In the genomic region with DNA sequence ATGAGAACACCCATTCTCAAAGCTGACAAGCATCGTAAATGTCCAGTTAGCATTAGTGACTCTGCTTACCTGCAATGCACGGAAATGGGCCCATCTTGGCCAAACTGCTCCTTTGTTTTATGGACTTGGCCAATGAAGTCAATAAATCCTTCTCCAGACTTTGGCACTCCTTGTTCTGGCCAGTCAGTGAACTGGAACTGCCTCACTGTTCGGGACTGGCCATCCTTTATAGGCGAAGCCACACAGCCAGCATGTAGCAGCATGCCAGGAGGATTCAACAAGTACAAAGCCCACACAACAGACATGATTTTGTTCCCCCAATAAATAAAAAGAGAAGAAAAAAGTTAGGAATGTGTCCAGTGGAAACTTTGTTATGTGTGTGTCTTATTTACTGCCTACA, we compare ENCODE assay signal across 23 mouse cellular contexts.
DNase-seq lines count a peak whose midpoint lies in the region; ATAC-seq and TF ChIP-seq lines count a peak whose summit lies in the region.
"Had no signal": no experiment of that assay in that cellular context is flagged by ENCODE, and none has a peak within 500 bp of the region (broad histone marks: within the 10 kb centered on the region; RNA-seq: fewer than 3 reads in every experiment).

No protein-coding gene starts in this region.

- no peaks in the 10 kb centered on the region for H3K27me3 ChIP-seq in midbrain, postnatal 0 days (ENCODE audit: insufficient read depth, low read length)
- no peaks in the 10 kb centered on the region for H3K27me3 ChIP-seq in midbrain, embryonic 14.5 days (ENCODE audit: control insufficient read depth, insufficient read depth, low read length)
- no peaks in the 10 kb centered on the region for H3K27me3 ChIP-seq in kidney, embryonic 16.5 days (ENCODE audit: insufficient read depth, low read length)
- H3K27me3 ChIP-seq: embryonic facial prominence, embryonic 15.5 days; megakaryocyte, embryonic 14.5 days; midbrain, embryonic 13.5 days had no signal

- H3K9me3 ChIP-seq in midbrain, postnatal 0 days (ENCODE audit: low read length) = no peaks in the 10 kb centered on the region
- no peaks in the 10 kb centered on the region for H3K9me3 ChIP-seq in midbrain, embryonic 14.5 days (ENCODE audit: control insufficient read depth, low read length)
- H3K9me3 ChIP-seq in kidney, embryonic 16.5 days (ENCODE audit: low read length) = no peaks in the 10 kb centered on the region
- H3K9me3 ChIP-seq: embryonic facial prominence, embryonic 15.5 days; midbrain, embryonic 13.5 days had no signal

- H3K4me2 ChIP-seq in midbrain, postnatal 0 days (ENCODE audit: low read depth, low read length, poor library complexity, severe bottlenecking) = no peak overlapping the region
- H3K4me2 ChIP-seq in midbrain, embryonic 14.5 days (ENCODE audit: low read length) = no peak overlapping the region
- no peak overlapping the region for H3K4me2 ChIP-seq in kidney, embryonic 16.5 days (replicated peaks; ENCODE audit: low read depth, low read length)
- H3K4me2 ChIP-seq: embryonic facial prominence, embryonic 15.5 days; heart, embryonic 11.5 days; lung, embryonic 14.5 days; midbrain, embryonic 13.5 days had no signal

- no peak for TF ChIP-seq CTCF in midbrain, postnatal 0 days (IDR thresholded peaks at IDR 0.05)
- no peak for TF ChIP-seq CTCF in brain, embryonic 14.5 days (IDR thresholded peaks at IDR 0.05; ENCODE audit: borderline replicate concordance, extremely low read depth, insufficient read depth, insufficient read length)

- H3K36me3 ChIP-seq in midbrain, postnatal 0 days (ENCODE audit: insufficient read depth, low read length) = 0 out of 2 replicates have a peak, but pooled peaks cover 5% of the 10 kb centered on the region
- peaks cover under 1% of the 10 kb centered on the region; the same call in 1 of the 2 replicates for H3K36me3 ChIP-seq in midbrain, embryonic 14.5 days (ENCODE audit: control insufficient read depth, insufficient read depth, low read length)
- H3K36me3 ChIP-seq in kidney, embryonic 16.5 days (ENCODE audit: insufficient read depth, low read length) = peaks cover 8% of the 10 kb centered on the region

- ATAC-seq in midbrain, postnatal 0 days (ENCODE audit: low FRiP score) = no peak
- no peak for ATAC-seq in midbrain, embryonic 14.5 days (ENCODE audit: low FRiP score, low TSS enrichment)
- ATAC-seq in kidney, embryonic 16.5 days (ENCODE audit: low FRiP score, low TSS enrichment) = peak; percentile 59; the same call in 1 of the 2 replicates
- ATAC-seq: CD4-positive, CD25-positive, alpha-beta regulatory T cell, adult 4 months; forebrain, embryonic 14.5 days; midbrain, embryonic 13.5 days had no signal

- no peak overlapping the region for H3K27ac ChIP-seq in midbrain, postnatal 0 days (ENCODE audit: low read depth, low read length)
- no peak overlapping the region for H3K27ac ChIP-seq in midbrain, embryonic 14.5 days (replicated peaks; ENCODE audit: low read depth, low read length)
- H3K27ac ChIP-seq in kidney, embryonic 16.5 days (ENCODE audit: low read length) = no peak overlapping the region
- H3K27ac ChIP-seq: embryonic facial prominence, embryonic 15.5 days; kidney, postnatal 0 days; liver, embryonic 14.5 days; midbrain, embryonic 13.5 days had no signal

- intact Hi-C loops in left cerebral cortex, postnatal 25 days (cut with DNase I) = no loop called here

- peak; percentile 4 for DNase-seq in embryo, embryonic 10 days (ENCODE audit: low spot score)
- no peak for DNase-seq in embryo, embryonic 11 days
- peak; percentile 27 for DNase-seq in midbrain, postnatal 0 days (ENCODE audit: low spot score)
- DNase-seq in midbrain, embryonic 14.5 days = no peak
- peak; percentile 13 for DNase-seq in brain, embryonic 14.5 days (ENCODE audit: low read depth)
- DNase-seq in adrenal gland, postnatal 4 days (ENCODE audit: low spot score in 2 of 2) = no peak
- no peak for DNase-seq in left cerebral cortex, postnatal 25 days (ENCODE audit: low spot score in 2 of 2)
- DNase-seq: adrenal gland, postnatal 25 days; cerebellum, adult 11-12 months; gastrocnemius, postnatal 10 days; heart, adult 11 months; layer of hippocampus, postnatal 36 days; lung, embryonic 14.5 days; thymus, postnatal 36 days had no signal

- no peak for TF ChIP-seq POLR2A in brain, embryonic 14.5 days (IDR thresholded peaks at IDR 0.05; ENCODE audit: borderline replicate concordance, extremely low read depth, insufficient read depth, insufficient read length, poor library complexity, severe bottlenecking)

- no peak overlapping the region for H3K9ac ChIP-seq in midbrain, postnatal 0 days (replicated peaks; ENCODE audit: low read length, poor library complexity, severe bottlenecking)
- no peak overlapping the region for H3K9ac ChIP-seq in midbrain, embryonic 14.5 days (replicated peaks; ENCODE audit: low read length)
- no peak overlapping the region for H3K9ac ChIP-seq in kidney, embryonic 16.5 days (replicated peaks; ENCODE audit: low read length)
- H3K9ac ChIP-seq: embryonic facial prominence, embryonic 15.5 days; liver, embryonic 14.5 days; lung, embryonic 14.5 days; midbrain, embryonic 13.5 days had no signal

- 70% methylated on average over 4 of the region's 4 CpGs for WGBS in midbrain, postnatal 0 days
- 77% methylated on average over 4 of the region's 4 CpGs for WGBS in midbrain, embryonic 14.5 days
- 44% methylated on average over 4 of the region's 4 CpGs for WGBS in kidney, embryonic 16.5 days

- no peaks in the 10 kb centered on the region for H3K4me1 ChIP-seq in midbrain, postnatal 0 days (ENCODE audit: insufficient read depth, low read length)
- no peaks in the 10 kb centered on the region for H3K4me1 ChIP-seq in midbrain, embryonic 14.5 days (ENCODE audit: control insufficient read depth, insufficient read depth, low read length)
- H3K4me1 ChIP-seq in kidney, embryonic 16.5 days (ENCODE audit: insufficient read depth, low read length) = no peaks in the 10 kb centered on the region
- H3K4me1 ChIP-seq: embryonic facial prominence, embryonic 15.5 days; megakaryocyte, embryonic 14.5 days; midbrain, embryonic 13.5 days had no signal

- H3K4me3 ChIP-seq in midbrain, postnatal 0 days (ENCODE audit: low read depth, low read length) = no peak overlapping the region
- no peak overlapping the region for H3K4me3 ChIP-seq in midbrain, embryonic 14.5 days (replicated peaks; ENCODE audit: low read depth, low read length)
- H3K4me3 ChIP-seq in kidney, embryonic 16.5 days (ENCODE audit: low read length) = no peak overlapping the region
- H3K4me3 ChIP-seq: embryonic facial prominence, embryonic 15.5 days; megakaryocyte, embryonic 14.5 days; midbrain, embryonic 13.5 days had no signal

Comparison
In these comparisons a context has a peak if more than half of its experiments do, and no peak if none do; other contexts are left out.
1. DNase-seq: peak in embryo, embryonic 10 days (single experiment), midbrain, postnatal 0 days (single experiment) and brain, embryonic 14.5 days (single experiment); none in embryo, embryonic 11 days (single experiment), midbrain, embryonic 14.5 days (single experiment), adrenal gland, postnatal 4 days (0 of 2) and left cerebral cortex, postnatal 25 days (0 of 2).